Mouse (Mus musculus): Measurements from ENCODE around the gene Zbtb7b. TPM values are rescaled to one million over a fixed set of nuclear protein-coding genes. Genes with fewer than 3 reads are reported as not detected.

Gene Zbtb7b
- polyA plus RNA-seq, 1 experiment from 2014 or later: 4.8 TPM

DNA sequence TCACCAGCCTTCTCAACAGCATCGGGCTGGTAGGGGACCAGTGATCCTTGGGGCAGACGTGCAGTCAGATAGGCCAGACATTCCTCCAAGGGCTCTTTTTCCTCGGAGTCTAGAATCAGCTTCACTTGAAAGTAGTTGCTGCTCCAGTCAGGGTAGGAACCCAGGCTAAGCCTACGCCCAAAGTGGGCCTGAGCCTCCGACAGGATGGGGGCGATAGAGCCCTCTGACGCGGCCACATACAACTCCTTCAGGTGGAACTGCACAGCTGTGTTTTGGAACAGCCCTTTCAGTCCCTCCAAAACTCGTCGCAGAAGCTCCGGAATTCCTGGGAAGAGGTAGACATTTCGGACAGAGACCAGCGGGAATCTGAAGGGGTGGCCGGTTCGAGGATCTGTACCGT, 13.9 kb upstream of the Zbtb7b start:
- no peak overlapping the region for H3K4me2 ChIP-seq (ENCODE audit: low read depth, low read length)
- peaks cover 7% of the 10 kb centered on the region for H3K4me1 ChIP-seq (replicated peaks; ENCODE audit: control insufficient read depth, insufficient read depth, low read length)
- H3K27ac ChIP-seq (ENCODE audit: low read length): no peak overlapping the region
- H3K36me3 ChIP-seq (ENCODE audit: control insufficient read depth, insufficient read depth, low read length): no peaks in the 10 kb centered on the region; the same call in 1 of the 2 replicates
- H3K9me3 ChIP-seq (ENCODE audit: control insufficient read depth, low read length): no peaks in the 10 kb centered on the region
- no peaks in the 10 kb centered on the region for H3K27me3 ChIP-seq (ENCODE audit: control insufficient read depth, insufficient read depth, low read depth, low read length)
- WGBS: 59% methylated on average over 16 of the region's 16 CpGs
- H3K4me3 ChIP-seq (ENCODE audit: low read length): no peak overlapping the region
- H3K9ac ChIP-seq (ENCODE audit: low read length): no peak overlapping the region
- ATAC-seq (ENCODE audit: low read depth): no peak

- WGBS: 80% methylated on average over 6 of the region's 6 CpGs
- no peak overlapping the region for H3K4me2 ChIP-seq (ENCODE audit: low read depth, low read length)
- ATAC-seq (ENCODE audit: low read depth): no peak
Observed at GRCm38 (mm10) chr3:89406887-89407286, 12.3 kb upstream of the Zbtb7b start.

DNA sequence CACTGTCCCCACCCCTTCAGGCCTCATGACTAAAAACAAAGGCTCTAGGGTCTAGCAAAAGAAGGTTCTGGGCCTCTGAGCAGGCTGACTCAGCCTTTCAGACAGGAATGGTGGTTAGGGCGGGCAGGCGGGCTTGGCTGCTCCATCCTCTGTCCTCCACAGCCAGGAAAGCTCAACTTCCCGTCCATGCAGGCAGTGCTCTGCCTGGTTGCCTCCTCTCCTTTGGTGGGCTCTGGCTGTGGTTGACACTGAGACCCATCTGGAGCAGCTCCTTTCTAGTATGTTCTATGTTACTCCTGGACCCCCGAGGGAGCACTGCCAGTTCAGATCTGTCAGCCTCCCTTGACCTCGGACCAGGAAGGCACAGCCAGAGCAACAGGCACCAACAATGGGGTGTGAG, 8.1 kb upstream of the Zbtb7b start, which contains the start of gene Lenep:
TSS of gene Lenep (minus strand) at position 101 of the 400 bp plus-strand sequence.
- no peak for ATAC-seq (ENCODE audit: low read depth)
- H3K4me1 ChIP-seq (replicated peaks; ENCODE audit: control insufficient read depth, insufficient read depth, low read length): no peaks in the 10 kb centered on the region
- H3K36me3 ChIP-seq (ENCODE audit: control insufficient read depth, insufficient read depth, low read length): peaks cover 5% of the 10 kb centered on the region; the same call in 1 of the 2 replicates
- H3K4me2 ChIP-seq (ENCODE audit: low read depth, low read length): no peak within 1 kb of the TSS
- H3K9me3 ChIP-seq (ENCODE audit: control insufficient read depth, low read length): no peaks in the 10 kb centered on the region
- H3K4me3 ChIP-seq (ENCODE audit: low read length): no peak within 1 kb of the TSS
- H3K27ac ChIP-seq (ENCODE audit: low read length): no peak within 1 kb of the TSS
- no peak within 1 kb of the TSS for H3K9ac ChIP-seq (ENCODE audit: low read length)
- no peaks in the 10 kb centered on the region for H3K27me3 ChIP-seq (ENCODE audit: control insufficient read depth, insufficient read depth, low read depth, low read length)
- WGBS: 73% methylated on average over 5 of the region's 5 CpGs

More at GRCm38 (mm10) chr3:89406887-89407286, 12.3 kb upstream of the Zbtb7b start:
- H3K36me3 ChIP-seq (ENCODE audit: control insufficient read depth, insufficient read depth, low read length): peaks cover 5% of the 10 kb centered on the region; the same call in 1 of the 2 replicates
- no peak overlapping the region for H3K4me3 ChIP-seq (ENCODE audit: low read length)
- no peaks in the 10 kb centered on the region for H3K9me3 ChIP-seq (ENCODE audit: control insufficient read depth, low read length)
- no peaks in the 10 kb centered on the region for H3K27me3 ChIP-seq (ENCODE audit: control insufficient read depth, insufficient read depth, low read depth, low read length)
- no peak overlapping the region for H3K27ac ChIP-seq (ENCODE audit: low read length)
- H3K4me1 ChIP-seq (replicated peaks; ENCODE audit: control insufficient read depth, insufficient read depth, low read length): peaks cover 7% of the 10 kb centered on the region
- H3K9ac ChIP-seq (ENCODE audit: low read length): no peak overlapping the region

GRCm38 (mm10) chr3:89401329-89401728, 6.8 kb upstream of the Zbtb7b start:
- H3K4me2 ChIP-seq (ENCODE audit: low read depth, low read length): no peak overlapping the region
- no peak overlapping the region for H3K9ac ChIP-seq (ENCODE audit: low read length)
- H3K4me1 ChIP-seq (replicated peaks; ENCODE audit: control insufficient read depth, insufficient read depth, low read length): no peaks in the 10 kb centered on the region
- H3K27me3 ChIP-seq (ENCODE audit: control insufficient read depth, insufficient read depth, low read depth, low read length): no peaks in the 10 kb centered on the region
- H3K4me3 ChIP-seq (ENCODE audit: low read length): no peak overlapping the region
- no peak for ATAC-seq (ENCODE audit: low read depth)
- peaks cover 5% of the 10 kb centered on the region; the same call in 1 of the 2 replicates for H3K36me3 ChIP-seq (ENCODE audit: control insufficient read depth, insufficient read depth, low read length)
- H3K27ac ChIP-seq (ENCODE audit: low read length): no peak overlapping the region
- WGBS: 82% methylated on average over 7 of the region's 7 CpGs
- no peaks in the 10 kb centered on the region for H3K9me3 ChIP-seq (ENCODE audit: control insufficient read depth, low read length)

DNA sequence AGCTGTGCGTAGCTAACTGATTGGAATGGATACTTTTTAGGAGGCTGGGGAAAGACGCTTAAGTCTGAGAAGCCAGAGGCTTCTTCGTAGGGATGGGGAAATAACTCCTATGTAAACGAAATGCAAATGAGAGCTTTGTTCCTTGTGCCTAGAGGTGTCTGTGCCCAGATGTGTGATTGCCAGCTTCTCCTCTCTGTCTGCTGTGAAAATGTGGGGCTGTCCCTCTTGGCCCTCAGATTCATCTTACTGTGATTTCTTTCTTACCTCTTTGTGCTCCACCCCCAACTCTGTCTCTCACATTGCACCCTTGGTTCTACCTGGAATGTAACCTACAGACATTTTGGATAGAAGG, 2.1 kb upstream of the Zbtb7b start:
- Histone ChIP-seq H3K9ac (ENCODE audit: low read length) (peak overlapping the region; percentile 78), H3K9me3 (ENCODE audit: control insufficient read depth, low read length) (no peaks in the 10 kb centered on the region), H3K27me3 (ENCODE audit: control insufficient read depth, insufficient read depth, low read depth, low read length) (no peaks in the 10 kb centered on the region), H3K27ac (ENCODE audit: low read length) (peak overlapping the region; percentile 60; the same call in 1 of the 2 replicates), H3K4me3 (ENCODE audit: low read length) (peak overlapping the region; percentile 73), H3K36me3 (ENCODE audit: control insufficient read depth, insufficient read depth, low read length) (no peaks in the 10 kb centered on the region), H3K4me2 (ENCODE audit: low read depth, low read length) (peak overlapping the region; percentile 99), H3K4me1 (replicated peaks; ENCODE audit: control insufficient read depth, insufficient read depth, low read length) (peaks cover 9% of the 10 kb centered on the region)
- ATAC-seq (ENCODE audit: low read depth): no peak
- WGBS: 2% methylated on average over 4 of the region's 4 CpGs

DNA sequence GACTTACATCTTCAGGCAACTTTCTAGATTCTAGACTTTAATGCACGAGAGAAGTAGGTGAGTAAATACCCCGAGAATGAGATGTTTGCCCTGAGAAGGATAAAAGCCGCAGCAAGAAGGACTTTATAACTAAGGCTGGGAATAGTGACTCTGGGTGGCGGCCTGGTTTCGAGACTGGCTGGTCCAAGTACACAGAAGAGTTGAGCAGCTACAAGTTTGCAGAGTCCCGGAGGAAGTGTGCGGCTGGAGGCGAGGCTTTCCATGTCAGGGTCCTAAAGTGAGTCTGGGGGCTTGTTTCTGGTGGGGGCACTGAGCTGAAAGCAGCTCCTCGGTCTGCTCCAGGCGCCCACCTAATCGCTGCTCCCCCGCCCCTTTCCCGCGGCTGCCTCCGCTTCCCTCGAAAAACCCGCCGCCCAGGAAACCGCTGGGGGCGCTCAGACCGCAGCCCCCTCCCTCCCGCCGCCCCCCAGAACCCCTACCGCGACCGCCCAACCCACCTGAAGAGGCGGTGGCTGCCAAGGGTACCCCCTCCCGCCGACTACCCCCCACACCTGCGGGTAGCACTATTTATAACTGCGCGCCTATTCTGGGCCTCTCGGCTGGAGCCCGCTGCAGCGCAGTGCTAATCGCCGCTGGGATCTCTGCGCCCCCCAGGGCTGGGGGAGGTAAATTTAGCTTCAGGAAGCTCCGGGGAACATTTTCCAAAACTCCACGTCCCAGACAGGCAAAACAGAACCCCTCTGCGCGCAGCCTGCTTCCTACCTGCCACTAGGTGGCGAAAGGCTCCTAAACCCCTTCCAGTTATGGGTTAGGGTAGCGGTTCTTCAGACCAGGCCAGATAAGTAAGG, 1.5 kb upstream of the Zbtb7b start:
- no peak for ATAC-seq (ENCODE audit: low read depth)
- WGBS: under 1% methylated on average over 43 of the region's 44 CpGs
- peak overlapping the region; percentile 73 for H3K4me3 ChIP-seq (ENCODE audit: low read length)
- H3K9ac ChIP-seq (ENCODE audit: low read length): peak overlapping the region; percentile 78
- peak overlapping the region; percentile 60 for H3K27ac ChIP-seq (ENCODE audit: low read length)
- H3K27me3 ChIP-seq (ENCODE audit: control insufficient read depth, insufficient read depth, low read depth, low read length): no peaks in the 10 kb centered on the region
- no peaks in the 10 kb centered on the region for H3K36me3 ChIP-seq (ENCODE audit: control insufficient read depth, insufficient read depth, low read length)
- no peaks in the 10 kb centered on the region for H3K9me3 ChIP-seq (ENCODE audit: control insufficient read depth, low read length)
- H3K4me2 ChIP-seq (ENCODE audit: low read depth, low read length): peak overlapping the region; percentile 99
- H3K4me1 ChIP-seq (replicated peaks; ENCODE audit: control insufficient read depth, insufficient read depth, low read length): peaks cover 15% of the 10 kb centered on the region

DNA sequence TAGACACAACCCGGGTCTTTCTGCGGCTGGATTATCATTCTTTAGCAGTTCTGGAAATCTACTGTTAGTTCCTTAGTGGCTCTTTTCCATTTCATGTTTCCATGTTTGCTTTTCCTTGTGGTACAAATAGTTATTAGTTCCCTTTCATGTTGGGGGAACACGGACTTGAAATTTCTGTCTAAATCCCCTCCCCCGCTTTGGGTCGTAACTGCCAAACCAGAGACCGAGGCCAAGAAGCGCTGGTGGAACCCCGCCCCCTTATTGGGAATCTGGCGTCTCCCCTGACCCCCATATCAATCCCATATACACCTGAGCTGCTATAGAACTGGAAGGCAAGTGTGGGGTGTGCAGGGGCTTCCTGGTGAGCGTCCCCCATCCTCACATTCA, 836 bp upstream of the Zbtb7b start:
- no peaks in the 10 kb centered on the region for H3K36me3 ChIP-seq (ENCODE audit: control insufficient read depth, insufficient read depth, low read length)
- peak overlapping the region; percentile 99 for H3K4me2 ChIP-seq (ENCODE audit: low read depth, low read length)
- peak overlapping the region; percentile 98 for H3K27ac ChIP-seq (ENCODE audit: low read length)
- 2% methylated on average over 10 of the region's 10 CpGs for whole genome bisulfite sequencing
- H3K4me1 ChIP-seq (replicated peaks; ENCODE audit: control insufficient read depth, insufficient read depth, low read length): peaks cover 21% of the 10 kb centered on the region
- H3K4me3 ChIP-seq (ENCODE audit: low read length): peak overlapping the region; percentile 73
- peak overlapping the region; percentile 80 for H3K9ac ChIP-seq (ENCODE audit: low read length)
- no peaks in the 10 kb centered on the region for H3K27me3 ChIP-seq (ENCODE audit: control insufficient read depth, insufficient read depth, low read depth, low read length)
- no peaks in the 10 kb centered on the region for H3K9me3 ChIP-seq (ENCODE audit: control insufficient read depth, low read length)
- ATAC-seq (ENCODE audit: low read depth): no peak

DNA sequence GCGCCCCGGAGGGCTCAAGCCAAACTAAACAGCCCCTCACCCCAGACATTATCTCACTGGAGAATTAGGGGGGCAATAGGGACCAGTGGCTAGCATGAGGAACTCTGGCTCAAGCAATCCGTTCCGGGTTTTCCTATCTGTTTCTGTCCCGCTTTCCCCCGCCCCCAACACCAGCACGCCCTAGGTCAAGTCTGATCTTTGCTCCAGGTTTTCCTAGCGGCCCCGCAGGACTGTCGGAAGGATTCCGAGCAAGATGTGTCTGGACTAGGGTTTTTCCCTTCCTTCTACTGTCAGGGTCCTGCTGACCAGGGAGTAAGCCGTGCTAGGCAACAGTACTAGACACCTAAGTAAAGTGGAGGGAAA, 299 bp upstream of the Zbtb7b start:
- peak overlapping the region; percentile 98 for H3K27ac ChIP-seq (ENCODE audit: low read length)
- H3K27me3 ChIP-seq (ENCODE audit: control insufficient read depth, insufficient read depth, low read depth, low read length): no peaks in the 10 kb centered on the region
- peaks cover 26% of the 10 kb centered on the region for H3K4me1 ChIP-seq (replicated peaks; ENCODE audit: control insufficient read depth, insufficient read depth, low read length)
- peak overlapping the region; percentile 99 for H3K4me2 ChIP-seq (ENCODE audit: low read depth, low read length)
- H3K9me3 ChIP-seq (ENCODE audit: control insufficient read depth, low read length): no peaks in the 10 kb centered on the region
- under 1% methylated on average over 12 of the region's 12 CpGs for WGBS
- peak; percentile 29 for ATAC-seq (ENCODE audit: low read depth)
- H3K4me3 ChIP-seq (ENCODE audit: low read length): peak overlapping the region; percentile 73
- H3K36me3 ChIP-seq (ENCODE audit: control insufficient read depth, insufficient read depth, low read length): no peaks in the 10 kb centered on the region
- H3K9ac ChIP-seq (ENCODE audit: low read length): peak overlapping the region; percentile 80

DNA sequence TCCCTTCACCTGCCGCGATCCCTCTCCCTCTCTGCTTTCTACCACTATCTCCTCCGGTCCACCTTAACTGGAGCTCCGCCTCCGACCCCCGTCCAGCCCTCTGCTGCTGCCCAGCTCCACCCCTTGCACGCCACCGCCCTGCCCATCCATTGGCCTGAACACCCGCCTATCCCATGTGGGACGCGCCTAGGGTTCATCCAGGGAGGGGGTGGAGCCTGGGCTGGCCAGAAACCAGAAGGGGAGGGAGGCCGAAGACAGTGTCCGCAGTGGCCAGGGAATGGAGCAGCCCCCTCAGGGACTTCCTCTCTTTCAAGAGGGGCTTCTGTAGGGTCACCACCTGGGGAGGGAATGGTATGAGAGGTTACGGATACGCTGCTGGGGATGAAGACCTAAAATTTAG, 971 bp downstream of the Zbtb7b start:
- H3K9me3 ChIP-seq (ENCODE audit: control insufficient read depth, low read length): no peaks in the 10 kb centered on the region
- peak; percentile 95 for ATAC-seq (ENCODE audit: low read depth)
- H3K27me3 ChIP-seq (ENCODE audit: control insufficient read depth, insufficient read depth, low read depth, low read length): no peaks in the 10 kb centered on the region
- peak overlapping the region; percentile 80 for H3K9ac ChIP-seq (ENCODE audit: low read length)
- H3K4me3 ChIP-seq (ENCODE audit: low read length): peak overlapping the region; percentile 73
- 0% methylated on average over 15 of the region's 15 CpGs for WGBS
- peak overlapping the region; percentile 99 for H3K4me2 ChIP-seq (ENCODE audit: low read depth, low read length)
- peak overlapping the region; percentile 98 for H3K27ac ChIP-seq (ENCODE audit: low read length)
- no peaks in the 10 kb centered on the region for H3K36me3 ChIP-seq (ENCODE audit: control insufficient read depth, insufficient read depth, low read length)
- H3K4me1 ChIP-seq (replicated peaks; ENCODE audit: control insufficient read depth, insufficient read depth, low read length): peaks cover 29% of the 10 kb centered on the region

Measured in lung, embryonic 16.5 days (tissue).